Mouse (Mus musculus) left cerebral cortex, adult 9 months (tissue): Measurements from ENCODE around the gene Cstf1.
A peak's percentile ranks its signal among the peaks of the same experiment; 100 is the strongest.

Source experiments
- DNase-seq, 2 experiments: peaks; one replicate each; pipeline ENCODE4 v3.0.0; 2022; ENCODE audit warnings: low spot score in 2 of 2

Gene Cstf1

GRCm38 (mm10) chr2:172376999-172377515 is 6.6 kb downstream of the Cstf1 start:
- no peak for DNase-seq

GRCm38 (mm10) chr2:172378332-172378731 is 7.9 kb downstream of the Cstf1 start:
- DNase-seq: peak in 1 of 2 experiments; percentile 43

GRCm38 (mm10) chr2:172380513-172380912 is 10.0 kb downstream of the Cstf1 start:
- no peak for DNase-seq

- no peak for DNase-seq
Observed at GRCm38 (mm10) chr2:172381341-172381740, 10.9 kb downstream of the Cstf1 start.

GRCm38 (mm10) chr2:172381898-172382297 is 11.4 kb downstream of the Cstf1 start:
- DNase-seq: no peak

- no peak for DNase-seq
Observed at GRCm38 (mm10) chr2:172384715-172385114, 14.2 kb downstream of the Cstf1 start.

GRCm38 (mm10) chr2:172390341-172390740 is 19.9 kb downstream of the Cstf1 start:
- DNase-seq: no peak

- DNase-seq: peak; percentile 65 to 78
Observed at GRCm38 (mm10) chr2:172392041-172392521, 21.6 kb downstream of the Cstf1 start.

GRCm38 (mm10) chr2:172393391-172394051 is 23.0 kb downstream of the Cstf1 start, which contains the start of gene Cass4:
Cass4 (plus strand) TSS chr2:172393794.
- no peak for DNase-seq

- DNase-seq: no peak
Observed at GRCm38 (mm10) chr2:172394052-172394392, 23.5 kb downstream of the Cstf1 start.

- DNase-seq: no peak
Observed at GRCm38 (mm10) chr2:172394671-172395070, 24.2 kb downstream of the Cstf1 start.

GRCm38 (mm10) chr2:172395961-172396360 is 25.5 kb downstream of the Cstf1 start:
- no peak for DNase-seq

GRCm38 (mm10) chr2:172399901-172400300 is 29.4 kb downstream of the Cstf1 start:
- DNase-seq: no peak

GRCm38 (mm10) chr2:172401116-172401825 is 30.8 kb downstream of the Cstf1 start:
- DNase-seq: peak in 1 of 2 experiments; percentile 22

GRCm38 (mm10) chr2:172404239-172404638 is 33.8 kb downstream of the Cstf1 start:
- DNase-seq: no peak

GRCm38 (mm10) chr2:172405011-172405410 is 34.5 kb downstream of the Cstf1 start:
- no peak for DNase-seq

- DNase-seq: no peak
Observed at GRCm38 (mm10) chr2:172406173-172406572, 35.7 kb downstream of the Cstf1 start.

- DNase-seq: no peak
Observed at GRCm38 (mm10) chr2:172407499-172407898, 37.0 kb downstream of the Cstf1 start.

- no peak for DNase-seq
Observed at GRCm38 (mm10) chr2:172410686-172411085, 40.2 kb downstream of the Cstf1 start.

- DNase-seq: no peak
Observed at GRCm38 (mm10) chr2:172411091-172411490, 40.6 kb downstream of the Cstf1 start.

GRCm38 (mm10) chr2:172412454-172412853 is 42.0 kb downstream of the Cstf1 start:
- DNase-seq: no peak

- DNase-seq: no peak
Observed at GRCm38 (mm10) chr2:172413273-172413672, 42.8 kb downstream of the Cstf1 start.

- DNase-seq: no peak
Observed at GRCm38 (mm10) chr2:172413894-172414293, 43.4 kb downstream of the Cstf1 start.
